Mouse (Mus musculus) kidney, adult 2 months (tissue): ENCODE results near the gene Ttll5.

Source experiments
- CTCF ChIP-seq: fragments of 200-500 bp; conservative IDR thresholded peaks from 2 replicates; pipeline ENCODE4 v1.5.1; 2011; ENCODE audit warnings: low read depth, mild to moderate bottlenecking, control low read depth, low read length, moderate library complexity, mixed read lengths; ENCODE audit not compliant: insufficient read depth, insufficient read length
- POLR2A ChIP-seq: fragments of 200-500 bp; IDR thresholded peaks from one replicate; pipeline ENCODE4 v1.6.1; 2011; ENCODE audit warnings: low read depth, low read length, control low read depth

GRCm38 (mm10) chr12:85809726-85810125 is 14.7 kb upstream of the Ttll5 start:
- TF ChIP-seq CTCF (no peak), POLR2A (no peak)
